Mouse (Mus musculus) MEL (cell line): Measurements from ENCODE around the gene Actl11. TPM values are rescaled to one million over a fixed set of nuclear protein-coding genes. Genes with fewer than 3 reads are reported as not detected.

Experiments used
- DNase-seq: peaks from one replicate; pipeline ENCODE4 v3.0.0; 2011; ENCODE audit warnings: low read depth, low spot score
- H3K27ac ChIP-seq: 2 replicates; pipeline ENCODE4 v1.5.1; 2012; ENCODE audit warnings: low read depth, mild to moderate bottlenecking, control low read depth, low read length, moderate library complexity; ENCODE audit not compliant: control insufficient read depth
- H3K27me3 ChIP-seq, 2 experiments: fragments of 150-350 bp in 1 of 2; sonication (generic) in 1 of 2; 2 replicates each; pipeline ENCODE4 v1.6.1; 2012; ENCODE audit warnings: low read length in 2 of 2, mild to moderate bottlenecking in 2 of 2, improper control_type of control experiment in 1 of 2, moderate library complexity in 1 of 2; ENCODE audit not compliant: insufficient read depth in 2 of 2, control insufficient read depth in 1 of 2
- H3K36me3 ChIP-seq, 2 experiments: 2 replicates each; pipeline ENCODE4 v1.6.1; 2012 to 2014; ENCODE audit warnings: low read length in 2 of 2, improper control_type of control experiment in 1 of 2, inconsistent platforms in 1 of 2, mild to moderate bottlenecking in 1 of 2; ENCODE audit not compliant: insufficient read depth in 2 of 2, control insufficient read depth in 1 of 2
- H3K4me1 ChIP-seq, 2 experiments: fragments of 150-350 bp in 1 of 2; sonication (generic) in 1 of 2; 2 replicates each; pipeline ENCODE4 v1.6.1; 2012; ENCODE audit warnings: low read length in 2 of 2, improper control_type of control experiment in 1 of 2, mild to moderate bottlenecking in 1 of 2; ENCODE audit not compliant: insufficient read depth in 2 of 2, control insufficient read depth in 1 of 2
- H3K4me3 ChIP-seq, 2 experiments: fragments of 150-350 bp in 1 of 2; sonication (generic) in 1 of 2; 2 replicates each; pipeline ENCODE4 v1.5.1; 2012; ENCODE audit warnings: low read depth in 2 of 2, low read length in 2 of 2, mild to moderate bottlenecking in 2 of 2, moderate library complexity in 2 of 2, control low read depth in 1 of 2, improper control_type of control experiment in 1 of 2; ENCODE audit not compliant: control insufficient read depth in 1 of 2, insufficient read depth in 1 of 2
- H3K79me2 ChIP-seq: 2 replicates; pipeline ENCODE4 v1.6.1; 2012; ENCODE audit warnings: mild to moderate bottlenecking, low read length, moderate library complexity; ENCODE audit not compliant: control insufficient read depth, poor library complexity, insufficient read depth
- H3K9ac ChIP-seq: 2 replicates; pipeline ENCODE4 v1.6.1; 2012; ENCODE audit warnings: low read depth, mild to moderate bottlenecking, control low read depth, low read length, moderate library complexity; ENCODE audit not compliant: control insufficient read depth, poor library complexity, severe bottlenecking
- H3K9me3 ChIP-seq: fragments of 150-350 bp; sonication (generic); replicated peaks from 2 replicates; pipeline ENCODE4 v1.6.1; 2012; ENCODE audit warnings: mild to moderate bottlenecking, low read length, improper control_type of control experiment, moderate library complexity; ENCODE audit not compliant: insufficient read depth
- BHLHE40 ChIP-seq: IDR thresholded peaks from 2 replicates; pipeline ENCODE4 v1.6.1; 2012; ENCODE audit warnings: low read depth, mild to moderate bottlenecking, inconsistent platforms, low read length, improper control_type of control experiment, borderline replicate concordance
- CHD1 ChIP-seq: IDR thresholded peaks from 2 replicates; pipeline ENCODE4 v1.6.1; 2012; ENCODE audit warnings: low read depth, mild to moderate bottlenecking, inconsistent platforms, low read length, improper control_type of control experiment
- CHD2 ChIP-seq: IDR thresholded peaks from 2 replicates; pipeline ENCODE4 v1.6.1; 2011; ENCODE audit warnings: low read length, improper control_type of control experiment
- CTCF ChIP-seq, 3 experiments: IDR thresholded peaks in 2 of 3; conservative IDR thresholded peaks in 1 of 3; 2 replicates each; pipeline ENCODE4 v1.5.1; 2011 to 2012; ENCODE audit warnings: low read length in 3 of 3, low read depth in 2 of 3, mild to moderate bottlenecking in 2 of 3, improper control_type of control experiment in 1 of 3, inconsistent platforms in 1 of 3, mixed read lengths in 1 of 3, moderate library complexity in 1 of 3; ENCODE audit not compliant: control insufficient read depth in 1 of 3, insufficient read depth in 1 of 3, poor library complexity in 1 of 3, severe bottlenecking in 1 of 3
- ELF1 ChIP-seq: IDR thresholded peaks from 2 replicates; pipeline ENCODE4 v1.6.1; 2014; ENCODE audit warnings: low read depth, mild to moderate bottlenecking, inconsistent platforms, low read length, improper control_type of control experiment, moderate library complexity
- EP300 ChIP-seq, 2 experiments: IDR thresholded peaks; 2 replicates each; pipeline ENCODE4 v1.6.1; 2011; ENCODE audit warnings: improper control_type of control experiment in 2 of 2, low read length in 2 of 2, low read depth in 1 of 2, mild to moderate bottlenecking in 1 of 2
- ETS1 ChIP-seq: IDR thresholded peaks from 2 replicates; pipeline ENCODE4 v1.6.1; 2012; ENCODE audit warnings: low read depth, mild to moderate bottlenecking, inconsistent platforms, low read length, improper control_type of control experiment, moderate library complexity
- GABPA ChIP-seq: IDR thresholded peaks from 2 replicates; pipeline ENCODE4 v1.6.1; 2012; ENCODE audit warnings: low read depth, mild to moderate bottlenecking, inconsistent platforms, low read length, improper control_type of control experiment, moderate library complexity
- GATA1 ChIP-seq: IDR thresholded peaks from 2 replicates; pipeline ENCODE4 v1.6.1; 2011; ENCODE audit warnings: low read depth, low read length, improper control_type of control experiment
- HCFC1 ChIP-seq: IDR thresholded peaks from 2 replicates; pipeline ENCODE4 v1.6.1; 2012; ENCODE audit warnings: low read depth, mild to moderate bottlenecking, inconsistent platforms, low read length, improper control_type of control experiment, moderate library complexity
- KAT2A ChIP-seq: conservative IDR thresholded peaks from 2 replicates; pipeline ENCODE4 v1.6.1; 2012; ENCODE audit warnings: low read depth, low read length, improper control_type of control experiment, inconsistent platforms
- MAFK ChIP-seq: IDR thresholded peaks from 2 replicates; pipeline ENCODE4 v1.6.1; 2011; ENCODE audit warnings: low read depth, mild to moderate bottlenecking, low read length, improper control_type of control experiment, borderline replicate concordance
- MAZ ChIP-seq: IDR thresholded peaks from 2 replicates; pipeline ENCODE4 v1.6.1; 2012; ENCODE audit warnings: low read depth, mild to moderate bottlenecking, inconsistent platforms, low read length, improper control_type of control experiment
- MEF2A ChIP-seq: IDR thresholded peaks from 2 replicates; pipeline ENCODE4 v1.6.1; 2014; ENCODE audit warnings: low read depth, mild to moderate bottlenecking, inconsistent platforms, low read length, improper control_type of control experiment; ENCODE audit not compliant: poor library complexity, insufficient replicate concordance, severe bottlenecking; ENCODE audit errors: extremely low read depth
- MXI1 ChIP-seq: IDR thresholded peaks from 2 replicates; pipeline ENCODE4 v1.6.1; 2011; ENCODE audit warnings: mild to moderate bottlenecking, low read depth, low read length, improper control_type of control experiment
- NELFE ChIP-seq: IDR thresholded peaks from 2 replicates; pipeline ENCODE4 v1.6.1; 2011; ENCODE audit warnings: low read depth, low read length, improper control_type of control experiment
- NRF1 ChIP-seq: IDR thresholded peaks from 2 replicates; pipeline ENCODE4 v1.6.1; 2014; ENCODE audit warnings: low read depth, mild to moderate bottlenecking, inconsistent platforms, low read length, improper control_type of control experiment, moderate library complexity; ENCODE audit not compliant: poor library complexity, insufficient read depth, severe bottlenecking
- POLR2A ChIP-seq, 2 experiments: IDR thresholded peaks; 2 replicates each; pipeline ENCODE4 v1.6.1; 2011 to 2012; ENCODE audit warnings: low read length in 2 of 2, mild to moderate bottlenecking in 2 of 2, control low read depth in 1 of 2, improper control_type of control experiment in 1 of 2, low read depth in 1 of 2, moderate library complexity in 1 of 2; ENCODE audit not compliant: control insufficient read depth in 1 of 2, insufficient read depth in 1 of 2, poor library complexity in 1 of 2
- POLR2AphosphoS5 ChIP-seq: IDR thresholded peaks from 2 replicates; pipeline ENCODE4 v1.6.1; 2012; ENCODE audit warnings: low read depth, borderline replicate concordance, mild to moderate bottlenecking, inconsistent platforms, low read length, moderate library complexity, mixed read lengths
- RAD21 ChIP-seq: IDR thresholded peaks from 2 replicates; pipeline ENCODE4 v1.6.1; 2011; ENCODE audit warnings: mild to moderate bottlenecking, low read depth, low read length, improper control_type of control experiment
- RCOR1 ChIP-seq: IDR thresholded peaks from 2 replicates; pipeline ENCODE4 v1.6.1; 2012; ENCODE audit warnings: low read depth, mild to moderate bottlenecking, inconsistent platforms, low read length, improper control_type of control experiment
- SIN3A ChIP-seq: IDR thresholded peaks from 2 replicates; pipeline ENCODE4 v1.6.1; 2012; ENCODE audit warnings: low read length, improper control_type of control experiment, inconsistent platforms
- TAL1 ChIP-seq: IDR thresholded peaks from 2 replicates; pipeline ENCODE4 v1.6.1; 2012; ENCODE audit warnings: mild to moderate bottlenecking, inconsistent platforms, low read length, moderate library complexity, mixed read lengths
- TBP ChIP-seq: IDR thresholded peaks from 2 replicates; pipeline ENCODE4 v1.8.0; 2011; ENCODE audit warnings: low read depth, low read length, improper control_type of control experiment
- TCF12 ChIP-seq: IDR thresholded peaks from 2 replicates; pipeline ENCODE4 v1.6.1; 2014; ENCODE audit warnings: low read depth, mild to moderate bottlenecking, inconsistent platforms, low read length, improper control_type of control experiment, moderate library complexity
- UBTF ChIP-seq: IDR thresholded peaks from 2 replicates; pipeline ENCODE4 v1.6.1; 2012; ENCODE audit warnings: low read depth, mild to moderate bottlenecking, inconsistent platforms, low read length, improper control_type of control experiment, moderate library complexity, borderline replicate concordance; ENCODE audit not compliant: insufficient read depth
- USF1 ChIP-seq: IDR thresholded peaks from 2 replicates; pipeline ENCODE4 v1.6.1; 2014; ENCODE audit warnings: low read depth, mild to moderate bottlenecking, inconsistent platforms, low read length, improper control_type of control experiment, moderate library complexity
- ZKSCAN1 ChIP-seq: IDR thresholded peaks from 2 replicates; pipeline ENCODE4 v1.6.1; 2012; ENCODE audit warnings: low read depth, mild to moderate bottlenecking, inconsistent platforms, low read length, improper control_type of control experiment, moderate library complexity
- polyA plus RNA-seq, 2 experiments: library from polyadenylated mRNA; stranded (reverse) in 1 of 2; unstranded in 1 of 2; fragments of >175 nt in 1 of 2; fragments of >200 nt in 1 of 2; gene quantifications; 2 replicates each; pipeline versions ENCODE4 v1.2.1 to v1.2.4; 2012; ENCODE audit warnings: low replicate concordance in 2 of 2, low read depth in 1 of 2; ENCODE audit not compliant: insufficient read length in 2 of 2, insufficient read depth in 1 of 2, missing spikeins in 1 of 2
- total RNA-seq: library from RNA; depleted of rRNA; stranded (reverse); fragments of 300-350 nt; gene quantifications from 2 replicates; pipeline ENCODE4 v1.2.3, GENCODE M21; 2012

Gene Actl11
- total and polyA plus RNA-seq, 3 experiments = not detected

DNA sequence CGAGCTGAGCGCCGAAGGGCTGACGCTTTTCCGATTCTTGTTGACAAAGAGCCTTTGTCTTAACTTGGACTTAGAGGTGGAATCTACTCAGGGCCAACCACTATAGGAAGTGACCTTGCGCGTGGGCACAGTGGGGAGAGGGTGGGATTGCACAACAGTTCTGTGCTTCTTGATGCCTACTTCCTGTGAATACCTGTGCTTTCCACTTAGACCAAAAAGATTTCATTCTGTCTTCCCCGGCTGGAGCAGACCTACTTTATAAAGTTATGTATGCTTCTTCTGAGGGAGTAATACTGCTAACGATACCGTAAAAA is 21.6 kb downstream of the Actl11 start, which contains the start of gene Traip:
TSS of gene Traip (plus strand) at position 215 of the 314 bp plus-strand sequence.
- DNase-seq = peak; percentile 61
- Histone ChIP-seq H3K27me3 (no peaks in the 10 kb centered on the region), H3K4me1 (peaks cover 0 to 13% of the 10 kb centered on the region in 2 experiments; a peak in 2 of 4 replicates), H3K27ac (peak within 1 kb of the TSS; percentile 71), H3K36me3 (peaks cover 0 to 12% of the 10 kb centered on the region in 2 experiments; a peak in 2 of 4 replicates), H3K9me3 (no peaks in the 10 kb centered on the region), H3K4me3 (peak within 1 kb of the TSS; percentile 85 to 96), H3K9ac (peak within 1 kb of the TSS; percentile 90), H3K79me2 (peaks cover 31% of the 10 kb centered on the region)
- TF ChIP-seq MEF2A (no peak), SIN3A (0 out of 2 replicates have a peak, but pooled peaks have one; percentile 32), MXI1 (0 out of 2 replicates have a peak, but pooled peaks have one; percentile 18)

DNA sequence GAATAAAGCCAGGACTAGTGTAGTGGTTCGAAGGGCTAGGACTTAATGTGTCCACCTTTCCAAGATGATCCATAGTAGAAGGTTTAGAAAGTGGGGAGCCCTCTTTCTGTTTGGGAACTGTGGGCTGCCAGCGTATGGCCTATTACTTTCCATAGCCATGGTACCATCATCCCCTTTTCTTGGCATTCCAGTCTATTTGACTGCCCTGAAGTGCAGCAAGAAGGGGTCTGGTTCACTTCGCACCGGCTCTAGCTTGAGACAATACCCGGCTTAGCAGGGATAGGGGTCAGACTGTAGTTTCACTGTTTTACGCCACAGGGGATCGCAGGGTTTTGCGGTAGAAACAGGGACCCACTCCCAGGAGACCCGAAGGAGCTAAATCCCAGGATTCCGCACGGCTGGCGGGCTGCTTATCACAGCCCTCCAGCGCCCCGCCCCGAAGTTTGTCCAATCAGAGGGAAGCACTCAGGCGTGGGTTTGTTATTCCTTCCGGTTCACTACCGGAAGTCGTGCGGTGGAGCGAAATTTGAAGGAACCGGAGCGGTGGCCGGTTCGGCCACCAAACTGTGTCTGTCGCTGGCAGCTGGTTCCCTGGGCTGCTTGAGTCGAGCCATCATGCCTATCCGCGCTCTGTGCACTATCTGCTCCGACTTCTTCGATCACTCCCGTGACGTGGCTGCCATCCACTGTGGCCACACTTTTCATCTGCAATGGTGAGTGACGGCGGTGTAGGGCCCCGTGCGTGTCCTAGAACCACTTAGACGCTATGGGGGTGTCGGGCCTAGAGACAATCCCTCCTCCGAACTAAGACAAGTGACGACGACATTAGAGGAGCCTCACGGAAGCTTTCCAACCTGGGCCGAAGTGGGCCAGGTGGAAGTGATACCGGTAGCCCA is 22.4 kb downstream of the Actl11 start:
- H3K9me3 ChIP-seq = no peaks in the 10 kb centered on the region
- TF ChIP-seq TAL1 (no peak), MAZ (0 out of 2 replicates have a peak, but pooled peaks have one; percentile 54), POLR2AphosphoS5 (no peak), TCF12 (peak; percentile 58), HCFC1 (peak; percentile 91), TBP (peak; percentile 86), GABPA (no peak), UBTF (no peak), NELFE (peak; percentile 95), POLR2A (IDR thresholded peaks at IDR 0.05; ENCODE audit: control insufficient read depth in 1 of 2, insufficient read depth in 1 of 2, low read depth in 1 of 2, low read length in 2 of 2, poor library complexity in 1 of 2) (peak; percentile 67 to 94; a peak in 2 of 4 replicates), USF1 (no peak), CTCF (IDR thresholded peaks at IDR 0.05 in 2 of 3, conservative IDR thresholded peaks at IDR 0.05 in 1 of 3; ENCODE audit: control insufficient read depth in 1 of 3, insufficient read depth in 1 of 3, low read depth in 2 of 3, low read length in 3 of 3, poor library complexity in 1 of 3, severe bottlenecking in 1 of 3) (no peak), EP300 (IDR thresholded peaks at IDR 0.05; ENCODE audit: low read depth in 1 of 2, low read length in 2 of 2) (no peak; a peak in 1 of 4 replicates), MXI1 (peak; percentile 91), ETS1 (peak; percentile 43; the same call in 1 of the 2 replicates), GATA1 (peak; percentile 84), KAT2A (peak; percentile 72; the same call in 1 of the 2 replicates), ZKSCAN1 (no peak), MEF2A (0 out of 2 replicates have a peak, but pooled peaks have one; percentile 18), SIN3A (peak; percentile 98), MAFK (no peak), CHD1 (no peak), NRF1 (no peak), CHD2 (peak; percentile 37), RAD21 (no peak), BHLHE40 (no peak), RCOR1 (no peak), ELF1 (peak; percentile 88)

More for the DNA sequence above, 22.4 kb downstream of the Actl11 start:
- peak overlapping the region; percentile 85 to 96 for H3K4me3 ChIP-seq
- H3K9ac ChIP-seq = peak overlapping the region; percentile 90
- H3K4me1 ChIP-seq = peaks cover 0 to 13% of the 10 kb centered on the region in 2 experiments; a peak in 2 of 4 replicates
- peaks cover 4 to 12% of the 10 kb centered on the region in 2 experiments; a peak in 2 of 4 replicates for H3K36me3 ChIP-seq
- peaks cover 33% of the 10 kb centered on the region for H3K79me2 ChIP-seq
- no peaks in the 10 kb centered on the region for H3K27me3 ChIP-seq
- peak; percentile 95 for DNase-seq
- H3K27ac ChIP-seq = peak overlapping the region; percentile 71
